Mouse (Mus musculus): ENCODE measurements around the gene Nts.

DNA sequence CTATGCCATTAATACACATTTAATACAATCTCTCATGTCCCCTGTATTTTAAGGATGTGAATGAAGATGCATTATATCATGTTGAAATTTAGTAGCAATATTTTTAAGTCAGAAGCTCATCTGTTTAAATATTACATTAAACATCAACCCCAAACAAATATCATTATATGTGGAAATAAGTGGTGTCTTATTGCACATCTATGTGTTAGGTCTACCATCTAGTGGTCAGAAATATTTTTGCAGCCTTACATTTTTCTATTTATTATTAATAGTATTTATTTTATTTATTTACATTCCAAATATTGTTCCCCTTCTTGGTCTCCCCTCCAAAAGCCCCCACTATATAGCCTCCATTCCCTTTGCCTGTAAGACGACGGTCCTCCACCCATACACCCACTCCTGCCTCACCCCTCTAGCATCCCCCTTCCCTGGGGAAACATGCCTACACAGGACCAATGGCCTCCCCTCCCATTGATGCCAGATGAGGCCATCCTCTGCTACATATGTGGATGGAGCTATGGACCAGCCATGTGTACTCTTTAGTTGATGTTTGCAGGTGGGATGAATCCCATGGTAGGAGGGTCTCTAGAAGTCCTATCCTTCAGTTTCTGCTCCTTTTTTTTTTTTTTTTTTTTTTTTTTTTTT, 45.3 kb downstream of the Nts start:
- TF ChIP-seq CTCF (conservative IDR thresholded peaks at IDR 0.05 in 1 of 2, IDR thresholded peaks at IDR 0.05 in 1 of 2; ENCODE audit: low read depth in 2 of 2, low read length in 2 of 2) (peak in 1 of 2 experiments; percentile 29; a peak in 1 of 4 replicates), USF2 (conservative IDR thresholded peaks at IDR 0.05; ENCODE audit: low read depth, low read length) (no peak), MAX (IDR thresholded peaks at IDR 0.05; ENCODE audit: low read length) (no peak), ZNF384 (IDR thresholded peaks at IDR 0.05; ENCODE audit: low read depth, low read length) (no peak)

Data from CH12.LX (cell line).